In genomic region chr11:117994250-117995057, GRCm38 (mm10) we compare ENCODE assay signal across 8 mouse cellular contexts. TPM values are rescaled to one million over a fixed set of nuclear protein-coding genes. Genes with fewer than 3 reads are reported as not detected.
DNase-seq lines count a peak whose midpoint lies in the region; ATAC-seq lines count a peak whose summit lies in the region.
"Had no signal": no experiment of that assay in that cellular context is flagged by ENCODE, and none has a peak within 500 bp of the region (broad histone marks: within the 10 kb centered on the region; RNA-seq: fewer than 3 reads in every experiment).

No protein-coding gene starts in this region.

- peaks cover 36% of the 10 kb centered on the region for H3K4me1 ChIP-seq in kidney, embryonic 14.5 days (ENCODE audit: control insufficient read depth, insufficient read depth, low read length)
- peaks cover 69% of the 10 kb centered on the region for H3K4me1 ChIP-seq in stomach, embryonic 15.5 days
- H3K4me1 ChIP-seq in forebrain, embryonic 13.5 days: peaks cover 28% of the 10 kb centered on the region

- no peak overlapping the region for H3K4me2 ChIP-seq in kidney, embryonic 14.5 days (replicated peaks; ENCODE audit: low read depth, low read length)
- H3K4me2 ChIP-seq in stomach, embryonic 15.5 days: 0 out of 2 replicates have a peak overlapping the region, but pooled peaks have one; percentile 2
- H3K4me2 ChIP-seq in forebrain, embryonic 13.5 days: no peak overlapping the region

- 0 out of 2 replicates have a peak overlapping the region, but pooled peaks have one; percentile 4 for H3K9ac ChIP-seq in kidney, embryonic 14.5 days (ENCODE audit: low read depth, low read length)
- no peak overlapping the region for H3K9ac ChIP-seq in stomach, embryonic 15.5 days
- no peak overlapping the region for H3K9ac ChIP-seq in forebrain, embryonic 13.5 days

- no peaks in the 10 kb centered on the region for H3K27me3 ChIP-seq in kidney, embryonic 14.5 days (ENCODE audit: control insufficient read depth, insufficient read depth, low read length)
- no peaks in the 10 kb centered on the region for H3K27me3 ChIP-seq in stomach, embryonic 15.5 days (replicated peaks)
- H3K27me3 ChIP-seq in forebrain, embryonic 13.5 days: no peaks in the 10 kb centered on the region

- no peak overlapping the region for H3K4me3 ChIP-seq in kidney, embryonic 14.5 days (ENCODE audit: low read length)
- H3K4me3 ChIP-seq in stomach, embryonic 15.5 days (replicated peaks): no peak overlapping the region
- H3K4me3 ChIP-seq in forebrain, embryonic 13.5 days: no peak overlapping the region

- no peak for ATAC-seq in kidney, embryonic 14.5 days (ENCODE audit: low FRiP score, low TSS enrichment)
- ATAC-seq in stomach, embryonic 15.5 days (ENCODE audit: insufficient read depth, low FRiP score, low read depth): 0 out of 2 replicates have a peak, but pooled peaks have one; percentile 21
- ATAC-seq in forebrain, embryonic 13.5 days: no peak

- peaks cover 9% of the 10 kb centered on the region for H3K36me3 ChIP-seq in kidney, embryonic 14.5 days (ENCODE audit: control insufficient read depth, insufficient read depth, low read length)
- H3K36me3 ChIP-seq in stomach, embryonic 15.5 days: no peaks in the 10 kb centered on the region
- peaks cover 18% of the 10 kb centered on the region for H3K36me3 ChIP-seq in forebrain, embryonic 13.5 days (ENCODE audit: poor library complexity, severe bottlenecking)

- WGBS in kidney, embryonic 14.5 days: 51% methylated on average over 9 of the region's 9 CpGs
- 42% methylated on average over 9 of the region's 9 CpGs for WGBS in stomach, embryonic 15.5 days
- 78% methylated on average over 9 of the region's 9 CpGs for WGBS in forebrain, embryonic 13.5 days

- peak; percentile 37 to 41 for DNase-seq in right cerebral cortex, adult 2 months (ENCODE audit: low spot score in 2 of 2)
- no peak for DNase-seq in right cerebral cortex, postnatal 14 days
- peak; percentile 64 to 74 for DNase-seq in heart, adult 18-20 months
- no peak for DNase-seq in Muller cell, postnatal 12 days (ENCODE audit: inconsistent ontology term)
- DNase-seq: cerebellum, adult 18-20 months had no signal

- H3K9me3 ChIP-seq in kidney, embryonic 14.5 days (ENCODE audit: control insufficient read depth, low read length): no peaks in the 10 kb centered on the region
- H3K9me3 ChIP-seq in stomach, embryonic 15.5 days: no peaks in the 10 kb centered on the region
- H3K9me3 ChIP-seq in forebrain, embryonic 13.5 days (replicated peaks): no peaks in the 10 kb centered on the region

- peak overlapping the region; percentile 24; the same call in 1 of the 2 replicates for H3K27ac ChIP-seq in kidney, embryonic 14.5 days (ENCODE audit: low read depth, low read length)
- H3K27ac ChIP-seq in stomach, embryonic 15.5 days: peak overlapping the region; percentile 77
- no peak overlapping the region for H3K27ac ChIP-seq in forebrain, embryonic 13.5 days

RNA-seq across cellular contexts. Expression of gene Pgs1, which starts 8.4 kb away (rescaled TPM):
- 10 to 100 TPM; 17.0 to 18.8 TPM for total RNA-seq in heart, adult 18-20 months (2021)
- polyA plus RNA-seq in kidney, embryonic 14.5 days (2014; fragmentation: Nextera tagmentation; extraction: Ambion mirVana): 30.0 and 37.5 TPM in 2 replicates
- polyA plus RNA-seq in stomach, embryonic 15.5 days (2015; fragmentation: Nextera tagmentation; extraction: Ambion mirVana): 31.7 and 34.6 TPM in 2 replicates
- polyA plus RNA-seq in forebrain, embryonic 13.5 days (2015; fragmentation: Nextera tagmentation; extraction: Ambion mirVana): 42.7 and 47.7 TPM in 2 replicates

RNA-seq across cellular contexts. Expression of gene Socs3, which starts 24.6 kb away (rescaled TPM):
- 1 to 10 TPM; 3.2 to 3.5 TPM for total RNA-seq in heart, adult 18-20 months (2021)
- 6.7 and 9.6 TPM in 2 replicates for polyA plus RNA-seq in kidney, embryonic 14.5 days (2014; fragmentation: Nextera tagmentation; extraction: Ambion mirVana)
- 16.0 and 18.5 TPM in 2 replicates for polyA plus RNA-seq in stomach, embryonic 15.5 days (2015; fragmentation: Nextera tagmentation; extraction: Ambion mirVana)
- polyA plus RNA-seq in forebrain, embryonic 13.5 days (2015; fragmentation: Nextera tagmentation; extraction: Ambion mirVana): 12.4 and 13.5 TPM in 2 replicates

Comparison
In these comparisons a context has a peak if more than half of its experiments do, and no peak if none do; other contexts are left out.
1. DNase-seq: peak in right cerebral cortex, adult 2 months (2 of 2) and heart, adult 18-20 months (2 of 2); none in right cerebral cortex, postnatal 14 days (single experiment) and Muller cell, postnatal 12 days (single experiment).